Mouse (Mus musculus) liver, embryonic 11.5 days (tissue): ENCODE results near the gene Rexo5. TPM values are rescaled to one million over a fixed set of nuclear protein-coding genes. Genes with fewer than 3 reads are reported as not detected.

Experiments
- ATAC-seq: fragments of 200-750 bp; cut with Nextera tagmentation; replicated peaks from 2 replicates; pipeline ENCODE4 v1.8.0; 2017; ENCODE audit warnings: moderate number of reproducible peaks, mild to moderate bottlenecking, moderate TSS enrichment, moderate library complexity; ENCODE audit not compliant: low FRiP score
- DNase-seq: peaks from one replicate; pipeline ENCODE4 v3.0.0-alpha.2; 2017; ENCODE audit warnings: low spot score
- H3K27ac ChIP-seq: fragments of 300-500 bp; sonication (generic); 2 replicates; pipeline ENCODE4 v1.5.1; 2014; ENCODE audit warnings: mild to moderate bottlenecking, low read depth, low read length, control low read depth
- H3K27me3 ChIP-seq: fragments of 300-500 bp; sonication (generic); replicated peaks from 2 replicates; pipeline ENCODE4 v1.6.1; 2014; ENCODE audit warnings: low read length, mixed read lengths; ENCODE audit not compliant: control insufficient read depth, insufficient read depth
- H3K36me3 ChIP-seq: fragments of 300-500 bp; sonication (generic); 2 replicates; pipeline ENCODE4 v1.6.1; 2014; ENCODE audit warnings: mild to moderate bottlenecking, low read length, moderate library complexity, mixed read lengths; ENCODE audit not compliant: control insufficient read depth, insufficient read depth
- H3K4me1 ChIP-seq: fragments of 300-500 bp; sonication (generic); replicated peaks from 2 replicates; pipeline ENCODE4 v1.6.1; 2014; ENCODE audit warnings: low read length, mixed read lengths; ENCODE audit not compliant: control insufficient read depth, insufficient read depth
- H3K4me2 ChIP-seq: fragments of 300-500 bp; sonication (generic); 2 replicates; pipeline ENCODE4 v1.6.1; 2014; ENCODE audit warnings: mild to moderate bottlenecking, control low read depth, moderate library complexity
- H3K4me3 ChIP-seq: fragments of 300-500 bp; sonication (generic); 2 replicates; pipeline ENCODE4 v1.5.1; 2014; ENCODE audit warnings: low read depth, low read length, control low read depth
- H3K9ac ChIP-seq: fragments of 300-500 bp; sonication (generic); 2 replicates; pipeline ENCODE4 v1.6.1; 2014; ENCODE audit warnings: low read depth, low read length, control low read depth
- H3K9me3 ChIP-seq: fragments of 300-500 bp; sonication (generic); 2 replicates; pipeline ENCODE4 v1.6.1; 2016; ENCODE audit warnings: low read length, inconsistent platforms, mixed read lengths; ENCODE audit not compliant: control insufficient read depth
- WGBS: fragments of 180-500 bp; shearing (Covaris S2); extraction: QIAGEN DNeasy Blood & Tissue Kit; methylation state at CpG from one replicate; pipeline ENCODE4 v1.1.7; 2014; 5-methylcytosine and 5-hydroxymethylcytosine counted together
- polyA plus RNA-seq: library from polyadenylated mRNA; unstranded; fragments of >200 nt; fragmentation: Nextera tagmentation; extraction: Ambion mirVana; gene quantifications from 2 replicates; pipeline ENCODE4 v1.2.1, GENCODE M21; 2014

The Rexo5 gene
- polyA plus RNA-seq, 1 experiment from 2014 or later, result 16.3 TPM

- DNase-seq, result no peak
- Histone ChIP-seq H3K4me3 (no peak overlapping the region), H3K9me3 (no peaks in the 10 kb centered on the region), H3K36me3 (no peaks in the 10 kb centered on the region), H3K27ac (no peak overlapping the region), H3K4me1 (no peaks in the 10 kb centered on the region), H3K27me3 (no peaks in the 10 kb centered on the region), H3K9ac (no peak overlapping the region), H3K4me2 (no peak overlapping the region)
- WGBS, result 84% methylated on average over 4 of the region's 4 CpGs
- no peak for ATAC-seq
These were observed 94.1 kb downstream of the Rexo5 start for GRCm38 (mm10) chr7:119887887-119888286.

- Histone ChIP-seq H3K9ac (no peak overlapping the region), H3K36me3 (no peaks in the 10 kb centered on the region), H3K9me3 (no peaks in the 10 kb centered on the region), H3K4me3 (no peak overlapping the region), H3K4me1 (peaks cover 3% of the 10 kb centered on the region; the same call in 1 of the 2 replicates), H3K27ac (no peak overlapping the region), H3K27me3 (no peaks in the 10 kb centered on the region), H3K4me2 (no peak overlapping the region)
- 88% methylated on average over 1 of the region's 1 CpGs for WGBS
- no peak for DNase-seq
- ATAC-seq, result no peak
These were observed 98.4 kb downstream of the Rexo5 start for GRCm38 (mm10) chr7:119892198-119892597.

GRCm38 (mm10) chr7:119892742-119893141 lies 98.9 kb downstream of the Rexo5 start:
- no peak for ATAC-seq
- Histone ChIP-seq H3K36me3 (no peaks in the 10 kb centered on the region), H3K9me3 (no peaks in the 10 kb centered on the region), H3K4me2 (no peak overlapping the region), H3K4me3 (no peak overlapping the region), H3K27me3 (no peaks in the 10 kb centered on the region), H3K9ac (no peak overlapping the region), H3K27ac (no peak overlapping the region), H3K4me1 (peaks cover 3% of the 10 kb centered on the region; the same call in 1 of the 2 replicates)
- 79% methylated on average over 4 of the region's 4 CpGs for WGBS
- DNase-seq, result no peak

DNA sequence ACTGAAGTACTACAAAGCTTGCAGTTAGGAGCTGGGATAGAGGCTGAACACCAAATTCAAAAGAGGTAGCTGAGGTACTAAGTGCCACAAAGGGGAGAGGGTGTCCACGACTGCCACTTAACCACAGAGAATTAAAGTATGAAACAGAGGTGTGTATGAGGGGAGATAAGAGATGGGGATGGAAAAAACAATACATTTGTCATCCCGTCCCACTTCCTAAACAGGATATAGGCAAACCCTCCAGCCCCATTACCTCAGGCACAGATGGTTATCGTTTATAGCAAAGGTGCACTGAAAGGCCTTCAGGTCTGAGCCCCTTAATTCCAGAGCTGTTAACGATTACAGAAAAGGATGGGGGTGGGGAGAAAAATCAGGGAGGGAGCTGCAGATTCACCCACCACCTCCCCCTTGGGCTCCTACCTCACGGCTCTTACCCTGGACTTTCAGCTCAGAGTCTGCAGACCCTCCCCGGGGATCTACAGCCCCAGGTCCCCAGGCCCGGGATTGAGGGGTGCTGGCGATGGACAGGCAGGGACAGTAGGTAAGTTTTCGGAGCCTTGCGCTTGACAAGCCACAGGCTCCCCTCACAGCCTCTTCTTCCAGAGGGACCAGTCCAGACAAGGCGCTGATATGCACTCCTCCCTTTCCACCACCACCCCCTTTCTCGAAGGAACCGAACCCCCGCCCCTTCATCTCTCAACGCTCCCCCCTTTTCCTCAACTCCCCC lies 101.2 kb downstream of the Rexo5 start:
- peak overlapping the region; percentile 58 for H3K4me3 ChIP-seq
- DNase-seq, result no peak
- H3K4me1 ChIP-seq, result peaks cover 3% of the 10 kb centered on the region
- H3K36me3 ChIP-seq, result no peaks in the 10 kb centered on the region
- peak overlapping the region; percentile 69 for H3K4me2 ChIP-seq
- no peaks in the 10 kb centered on the region for H3K9me3 ChIP-seq
- H3K27me3 ChIP-seq, result no peaks in the 10 kb centered on the region
- ATAC-seq, result peak; percentile 56
- H3K9ac ChIP-seq, result peak overlapping the region; percentile 78
- WGBS, result under 1% methylated on average over 14 of the region's 15 CpGs
- peak overlapping the region; percentile 72 for H3K27ac ChIP-seq

- Histone ChIP-seq H3K4me1 (peaks cover 3% of the 10 kb centered on the region), H3K4me2 (peak within 1 kb of the TSS; percentile 69), H3K27me3 (no peaks in the 10 kb centered on the region), H3K4me3 (peak within 1 kb of the TSS; percentile 58), H3K9me3 (no peaks in the 10 kb centered on the region), H3K36me3 (no peaks in the 10 kb centered on the region), H3K9ac (peak within 1 kb of the TSS; percentile 78), H3K27ac (peak within 1 kb of the TSS; percentile 72)
- DNase-seq, result peak; percentile 97
- WGBS, result 1% methylated on average over 63 of the region's 63 CpGs
- peak; percentile 98 for ATAC-seq
These were observed 102.1 kb downstream of the Rexo5 start, which contains the start of the genes Lyrm1 and Dcun1d3 for GRCm38 (mm10) chr7:119895639-119896512. TSS of gene Lyrm1 (plus strand) at chr7:119895861. TSS of gene Dcun1d3 (minus strand) at chr7:119896298.

DNA sequence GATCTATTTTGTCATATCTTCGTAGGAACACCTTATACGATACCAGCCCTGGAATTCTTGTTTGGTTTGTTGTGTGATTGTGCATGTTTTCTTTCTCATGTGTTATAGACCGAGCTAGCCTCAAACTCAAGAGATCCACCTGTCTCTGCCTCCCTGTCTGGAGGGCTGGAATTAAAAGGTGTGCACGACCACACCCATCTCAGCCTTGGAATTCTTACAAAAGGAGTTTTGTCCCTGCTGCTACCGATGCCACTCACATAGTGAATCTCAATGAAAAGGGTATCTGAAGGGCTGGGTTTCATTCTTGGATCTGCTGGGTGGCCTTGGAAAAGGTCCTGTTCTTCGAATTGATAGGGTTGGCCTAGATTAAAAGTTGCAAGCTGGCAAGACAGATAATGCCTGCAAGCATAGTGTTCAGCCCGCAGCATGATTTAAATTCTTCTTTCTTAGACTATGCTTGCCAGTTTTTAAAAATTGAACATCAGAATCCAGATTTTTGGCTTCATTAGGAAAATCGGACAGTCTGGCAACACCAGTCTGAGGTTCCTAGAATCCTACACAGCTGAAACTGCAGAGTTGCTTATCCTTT lies 103.8 kb downstream of the Rexo5 start:
- 83% methylated on average over 8 of the region's 8 CpGs for WGBS
- DNase-seq (no peak), ATAC-seq (no peak)
- Histone ChIP-seq H3K27me3 (no peaks in the 10 kb centered on the region), H3K4me3 (no peak overlapping the region), H3K4me1 (peaks cover 3% of the 10 kb centered on the region), H3K36me3 (no peaks in the 10 kb centered on the region), H3K9me3 (no peaks in the 10 kb centered on the region), H3K27ac (no peak overlapping the region), H3K9ac (no peak overlapping the region), H3K4me2 (no peak overlapping the region)

- DNase-seq (no peak), ATAC-seq (no peak)
- no peak overlapping the region for H3K27ac ChIP-seq
- no peak overlapping the region for H3K4me3 ChIP-seq
- no peak overlapping the region for H3K4me2 ChIP-seq
- 67% methylated on average over 1 of the region's 1 CpGs for WGBS
- peaks cover 3% of the 10 kb centered on the region for H3K4me1 ChIP-seq
- no peaks in the 10 kb centered on the region for H3K36me3 ChIP-seq
- H3K9ac ChIP-seq, result no peak overlapping the region
- no peaks in the 10 kb centered on the region for H3K9me3 ChIP-seq
- H3K27me3 ChIP-seq, result no peaks in the 10 kb centered on the region
These were observed 104.5 kb downstream of the Rexo5 start for GRCm38 (mm10) chr7:119898247-119898856.
